9 mouse cellular contexts compared by ENCODE assay signal in the genomic region with DNA sequence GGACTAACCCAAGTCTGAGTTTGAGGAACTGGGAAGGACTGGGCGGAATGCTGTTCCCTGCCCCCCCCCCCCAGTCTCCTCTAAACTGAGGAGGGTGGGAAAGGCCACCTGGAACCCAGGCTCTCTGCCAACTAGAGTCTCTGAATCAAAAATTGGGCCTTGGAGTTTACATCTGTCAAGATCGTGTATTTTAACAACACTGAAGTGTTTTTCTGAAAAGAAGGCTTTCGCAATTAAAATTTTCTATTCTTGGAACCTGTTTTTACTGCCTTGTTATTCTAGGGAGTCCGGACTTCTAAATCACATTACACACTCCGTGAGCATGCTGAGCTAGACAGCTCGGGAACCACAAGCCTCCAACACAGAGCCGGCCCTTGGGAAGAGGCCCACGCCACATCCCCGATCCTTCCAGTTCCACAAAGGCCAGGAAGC. TPM values are rescaled to one million over a fixed set of nuclear protein-coding genes. Genes with fewer than 3 reads are reported as not detected.
DNase-seq lines count a peak whose midpoint lies in the region; ATAC-seq and TF ChIP-seq lines count a peak whose summit lies in the region.
"Had no signal": no experiment of that assay in that cellular context is flagged by ENCODE, and none has a peak within 500 bp of the region (broad histone marks: within the 10 kb centered on the region; RNA-seq: fewer than 3 reads in every experiment).

No protein-coding gene starts in this region.

- H3K9me3 ChIP-seq in hindbrain, embryonic 16.5 days (ENCODE audit: control insufficient read depth, low read length): no peaks in the 10 kb centered on the region
- H3K9me3 ChIP-seq in hindbrain, embryonic 12.5 days (replicated peaks): no peaks in the 10 kb centered on the region
- no peaks in the 10 kb centered on the region for H3K9me3 ChIP-seq in forebrain, embryonic 14.5 days (replicated peaks; ENCODE audit: control insufficient read depth, low read length)
- H3K9me3 ChIP-seq in lung, embryonic 16.5 days (ENCODE audit: control insufficient read depth, low read length): no peaks in the 10 kb centered on the region
- H3K9me3 ChIP-seq in liver, postnatal 0 days (ENCODE audit: low read length): no peaks in the 10 kb centered on the region
- H3K9me3 ChIP-seq: neural tube, embryonic 12.5 days had no signal

- TF ChIP-seq EP300 in liver, postnatal 0 days (IDR thresholded peaks at IDR 0.05; ENCODE audit: low read depth): no peak

- 34% methylated on average over 9 of the region's 9 CpGs for WGBS in hindbrain, embryonic 16.5 days
- 70% methylated on average over 9 of the region's 9 CpGs for WGBS in hindbrain, embryonic 12.5 days
- 20% methylated on average over 9 of the region's 9 CpGs for WGBS in forebrain, embryonic 14.5 days
- WGBS in lung, embryonic 16.5 days: 43% methylated on average over 9 of the region's 9 CpGs
- 73% methylated on average over 9 of the region's 9 CpGs for WGBS in liver, postnatal 0 days (ENCODE audit: insufficient replicate concordance)

- H3K4me1 ChIP-seq in hindbrain, embryonic 16.5 days (ENCODE audit: control insufficient read depth, insufficient read depth, low read depth, low read length): peaks cover 33% of the 10 kb centered on the region
- H3K4me1 ChIP-seq in hindbrain, embryonic 12.5 days: peaks cover 29% of the 10 kb centered on the region
- peaks cover 42% of the 10 kb centered on the region for H3K4me1 ChIP-seq in bone marrow macrophage, adult 2 months (ENCODE audit: control insufficient read depth, insufficient read depth, low read length)
- peaks cover 26% of the 10 kb centered on the region for H3K4me1 ChIP-seq in forebrain, embryonic 14.5 days (ENCODE audit: control insufficient read depth, insufficient read depth, low read length)
- H3K4me1 ChIP-seq in lung, embryonic 16.5 days (replicated peaks; ENCODE audit: control insufficient read depth, insufficient read depth, low read length): peaks cover 26% of the 10 kb centered on the region
- peaks cover 13% of the 10 kb centered on the region for H3K4me1 ChIP-seq in liver, postnatal 0 days (ENCODE audit: insufficient read depth)

- no peaks in the 10 kb centered on the region for H3K36me3 ChIP-seq in hindbrain, embryonic 16.5 days (ENCODE audit: control insufficient read depth, insufficient read depth, low read length)
- no peaks in the 10 kb centered on the region for H3K36me3 ChIP-seq in hindbrain, embryonic 12.5 days
- no peaks in the 10 kb centered on the region for H3K36me3 ChIP-seq in forebrain, embryonic 14.5 days (ENCODE audit: control insufficient read depth, insufficient read depth, low read length)
- H3K36me3 ChIP-seq in lung, embryonic 16.5 days (ENCODE audit: control insufficient read depth, insufficient read depth, low read length): no peaks in the 10 kb centered on the region
- no peaks in the 10 kb centered on the region for H3K36me3 ChIP-seq in liver, postnatal 0 days (replicated peaks; ENCODE audit: insufficient read depth, low read length)
- H3K36me3 ChIP-seq: neural tube, embryonic 12.5 days had no signal

- H3K27me3 ChIP-seq in hindbrain, embryonic 16.5 days (replicated peaks; ENCODE audit: control insufficient read depth, insufficient read depth, low read length): no peaks in the 10 kb centered on the region
- H3K27me3 ChIP-seq in hindbrain, embryonic 12.5 days: no peaks in the 10 kb centered on the region
- no peaks in the 10 kb centered on the region for H3K27me3 ChIP-seq in forebrain, embryonic 14.5 days (replicated peaks; ENCODE audit: control insufficient read depth, insufficient read depth, low read length)
- no peaks in the 10 kb centered on the region for H3K27me3 ChIP-seq in lung, embryonic 16.5 days (ENCODE audit: control insufficient read depth, insufficient read depth, low read depth, low read length)
- no peaks in the 10 kb centered on the region for H3K27me3 ChIP-seq in liver, postnatal 0 days (ENCODE audit: insufficient read depth, low read length)
- H3K27me3 ChIP-seq: neural tube, embryonic 12.5 days had no signal

- H3K27ac ChIP-seq in hindbrain, embryonic 16.5 days (ENCODE audit: low read depth, low read length): peak overlapping the region; percentile 68
- H3K27ac ChIP-seq in hindbrain, embryonic 12.5 days: no peak overlapping the region
- peak overlapping the region; percentile 56 for H3K27ac ChIP-seq in bone marrow macrophage, adult 2 months (ENCODE audit: insufficient read depth, low read depth, low read length)
- peak overlapping the region; percentile 27; the same call in 1 of the 2 replicates for H3K27ac ChIP-seq in forebrain, embryonic 14.5 days (ENCODE audit: low read depth, low read length)
- H3K27ac ChIP-seq in lung, embryonic 16.5 days (ENCODE audit: low read length): peak overlapping the region; percentile 55
- no peak overlapping the region for H3K27ac ChIP-seq in liver, postnatal 0 days (ENCODE audit: low read depth)
- H3K27ac ChIP-seq: neural tube, embryonic 12.5 days had no signal

- no peak overlapping the region for H3K9ac ChIP-seq in hindbrain, embryonic 16.5 days (ENCODE audit: low read depth, low read length)
- no peak overlapping the region for H3K9ac ChIP-seq in hindbrain, embryonic 12.5 days
- H3K9ac ChIP-seq in forebrain, embryonic 14.5 days (ENCODE audit: low read length): no peak overlapping the region
- H3K9ac ChIP-seq in lung, embryonic 16.5 days (ENCODE audit: low read length): no peak overlapping the region
- H3K9ac ChIP-seq in liver, postnatal 0 days (replicated peaks): no peak overlapping the region
- H3K9ac ChIP-seq: neural tube, embryonic 12.5 days had no signal

- no peak for TF ChIP-seq POLR2A in bone marrow macrophage, adult 2 months (IDR thresholded peaks at IDR 0.05; ENCODE audit: borderline replicate concordance, low read depth, low read length)

- 0 out of 2 replicates have a peak, but pooled peaks have one; percentile 53 for ATAC-seq in hindbrain, embryonic 16.5 days
- ATAC-seq in hindbrain, embryonic 12.5 days (ENCODE audit: low FRiP score): no peak
- peak; percentile 76 for ATAC-seq in forebrain, embryonic 14.5 days
- peak; percentile 46; the same call in 1 of the 2 replicates for ATAC-seq in lung, embryonic 16.5 days (ENCODE audit: low read depth)
- ATAC-seq in liver, postnatal 0 days: no peak

- H3K4me3 ChIP-seq in hindbrain, embryonic 16.5 days (ENCODE audit: low read length): no peak overlapping the region
- no peak overlapping the region for H3K4me3 ChIP-seq in hindbrain, embryonic 12.5 days
- H3K4me3 ChIP-seq in bone marrow macrophage, adult 2 months (ENCODE audit: insufficient read depth, low read length): no peak overlapping the region
- H3K4me3 ChIP-seq in forebrain, embryonic 14.5 days (ENCODE audit: low read depth, low read length): no peak overlapping the region
- no peak overlapping the region for H3K4me3 ChIP-seq in lung, embryonic 16.5 days (ENCODE audit: low read length)
- H3K4me3 ChIP-seq in liver, postnatal 0 days (ENCODE audit: low read depth, low read length): no peak overlapping the region
- H3K4me3 ChIP-seq: neural tube, embryonic 12.5 days had no signal

- peak; percentile 77 for DNase-seq in forebrain, embryonic 14.5 days (ENCODE audit: low spot score)
- DNase-seq in liver, postnatal 0 days: no peak
- DNase-seq in layer of hippocampus, postnatal 36 days: no peak
- no peak for DNase-seq in frontal cortex, postnatal 25 days (ENCODE audit: low spot score in 2 of 2)

- no peak for TF ChIP-seq CTCF in bone marrow macrophage, adult 2 months (IDR thresholded peaks at IDR 0.05; ENCODE audit: low read depth, low read length)
- TF ChIP-seq CTCF in liver, postnatal 0 days (IDR thresholded peaks at IDR 0.05; ENCODE audit: low read depth): no peak

- no peak overlapping the region; the same call in 1 of the 2 replicates for H3K4me2 ChIP-seq in hindbrain, embryonic 16.5 days (ENCODE audit: low read length)
- no peak overlapping the region for H3K4me2 ChIP-seq in hindbrain, embryonic 12.5 days (replicated peaks)
- no peak overlapping the region for H3K4me2 ChIP-seq in forebrain, embryonic 14.5 days (ENCODE audit: low read length)
- no peak overlapping the region for H3K4me2 ChIP-seq in lung, embryonic 16.5 days (ENCODE audit: low read depth, low read length)
- H3K4me2 ChIP-seq in liver, postnatal 0 days (ENCODE audit: low read depth, low read length): no peak overlapping the region
- H3K4me2 ChIP-seq: neural tube, embryonic 12.5 days had no signal

RNA-seq across cellular contexts. Expression of gene Rasa3, which starts 36.9 kb away (rescaled TPM):
- polyA plus RNA-seq in hindbrain, embryonic 16.5 days (2015; fragmentation: Nextera tagmentation; extraction: Ambion mirVana): 43.5 and 46.3 TPM in 2 replicates
- polyA plus RNA-seq in hindbrain, embryonic 12.5 days (2016; fragmentation: Nextera tagmentation; extraction: Ambion mirVana): 30.0 and 31.4 TPM in 2 replicates
- polyA plus RNA-seq in bone marrow macrophage, adult 2 months (2012; ENCODE audit: insufficient read depth, insufficient read length, missing spikeins): 69.3 and 83.2 TPM in 2 replicates
- polyA plus RNA-seq in forebrain, embryonic 14.5 days (2014; fragmentation: Nextera tagmentation; extraction: Ambion mirVana): 17.3 and 22.3 TPM in 2 replicates
- 48.7 and 50.7 TPM in 2 replicates for polyA plus RNA-seq in lung, embryonic 16.5 days (2015; fragmentation: Nextera tagmentation; extraction: Ambion mirVana)
- polyA plus RNA-seq in liver, postnatal 0 days (2015; fragmentation: Nextera tagmentation; extraction: Ambion mirVana): 9.9 and 11.4 TPM in 2 replicates
- total RNA-seq in layer of hippocampus, postnatal 36 days (2021): 10 to 100 TPM; 62.4 to 69.7 TPM

Comparison
In these comparisons a context has a peak if more than half of its experiments do, and no peak if none do; other contexts are left out.
1. ATAC-seq: peak in hindbrain, embryonic 16.5 days (single experiment), forebrain, embryonic 14.5 days (single experiment) and lung, embryonic 16.5 days (single experiment); none in hindbrain, embryonic 12.5 days (single experiment) and liver, postnatal 0 days (single experiment).
2. H3K27ac ChIP-seq: peak in hindbrain, embryonic 16.5 days (single experiment), bone marrow macrophage, adult 2 months (single experiment), forebrain, embryonic 14.5 days (single experiment) and lung, embryonic 16.5 days (single experiment); none in hindbrain, embryonic 12.5 days (single experiment) and liver, postnatal 0 days (single experiment).